Mouse (Mus musculus) heart, embryonic 12.5 days (tissue): Measurements from ENCODE around the gene Fev. TPM values are rescaled to one million over a fixed set of nuclear protein-coding genes. Genes with fewer than 3 reads are reported as not detected.
A peak's percentile ranks its signal among the peaks of the same experiment; 100 is the strongest.

Experiments used
- ATAC-seq: fragments of 200-750 bp; cut with Nextera tagmentation; 2 replicates; pipeline ENCODE4 v1.8.0; 2017; ENCODE audit warnings: moderate TSS enrichment, moderate library complexity; ENCODE audit not compliant: insufficient number of reproducible peaks, low FRiP score
- H3K27ac ChIP-seq: fragments of 300-500 bp; sonication (generic); 2 replicates; pipeline ENCODE4 v1.5.1; 2016; ENCODE audit warnings: mild to moderate bottlenecking, moderate library complexity; ENCODE audit not compliant: poor library complexity, severe bottlenecking
- H3K27me3 ChIP-seq: fragments of 300-500 bp; sonication (generic); replicated peaks from 2 replicates; pipeline ENCODE4 v1.6.1; 2016; ENCODE audit warnings: mild to moderate bottlenecking, moderate library complexity
- H3K36me3 ChIP-seq: fragments of 300-500 bp; sonication (generic); 2 replicates; pipeline ENCODE4 v1.6.1; 2016; ENCODE audit warnings: mild to moderate bottlenecking, moderate library complexity
- H3K4me1 ChIP-seq: fragments of 300-500 bp; sonication (generic); replicated peaks from 2 replicates; pipeline ENCODE4 v1.6.1; 2016; ENCODE audit warnings: mild to moderate bottlenecking
- H3K4me2 ChIP-seq: fragments of 300-500 bp; sonication (generic); 2 replicates; pipeline ENCODE4 v1.6.1; 2016; ENCODE audit warnings: mild to moderate bottlenecking, moderate library complexity
- H3K4me3 ChIP-seq: fragments of 300-500 bp; sonication (generic); 2 replicates; pipeline ENCODE4 v1.5.1; 2016; ENCODE audit warnings: mild to moderate bottlenecking
- H3K9ac ChIP-seq: fragments of 300-500 bp; sonication (generic); 2 replicates; pipeline ENCODE4 v1.6.1; 2016; ENCODE audit warnings: mild to moderate bottlenecking, moderate library complexity
- H3K9me3 ChIP-seq: fragments of 300-500 bp; sonication (generic); replicated peaks from 2 replicates; pipeline ENCODE4 v1.6.1; 2016; ENCODE audit warnings: mild to moderate bottlenecking, moderate library complexity
- WGBS: fragments of 180-500 bp; shearing (Covaris S2); methylation state at CpG from one replicate; pipeline ENCODE4 v1.1.7; 2016; 5-methylcytosine and 5-hydroxymethylcytosine counted together
- microRNA counts: library from miRNA; unstranded; fragments of <30 nt; microRNA quantifications from one replicate; lab custom pipeline; 2017
- microRNA-seq: library from miRNA; unstranded; fragments of <30 nt; microRNA quantifications from one replicate; pipeline ENCODE4, GENCODE M21; 2017
- polyA plus RNA-seq: library from polyadenylated mRNA; unstranded; fragments of >200 nt; fragmentation: Nextera tagmentation; extraction: Ambion mirVana; gene quantifications from 2 replicates; pipeline ENCODE4 v1.2.1, GENCODE M21; 2016

The Fev gene
- polyA plus RNA-seq, 1 experiment from 2014 or later = 4.0 TPM

GRCm38 (mm10) chr1:74854306-74855056, 30.7 kb downstream of the Fev start, which contains the start of gene Cdk5r2:
Cdk5r2 (plus strand) TSS chr1:74854934.
- 2% methylated on average over 33 of the region's 39 CpGs for WGBS
- H3K9ac ChIP-seq = peak within 1 kb of the TSS; percentile 67
- H3K4me1 ChIP-seq = peaks cover 28% of the 10 kb centered on the region
- peak within 1 kb of the TSS; percentile 98 for H3K4me2 ChIP-seq
- peaks cover 100% of the 10 kb centered on the region for H3K27me3 ChIP-seq
- no peaks in the 10 kb centered on the region for H3K36me3 ChIP-seq
- ATAC-seq = peak; percentile 70
- peak within 1 kb of the TSS; percentile 68 for H3K4me3 ChIP-seq
- H3K9me3 ChIP-seq = no peaks in the 10 kb centered on the region
- no peak within 1 kb of the TSS for H3K27ac ChIP-seq

- no peak overlapping the region for H3K4me3 ChIP-seq
- ATAC-seq = no peak
- WGBS = 17% methylated on average over 6 of the region's 6 CpGs
- no peak overlapping the region for H3K27ac ChIP-seq
- H3K9me3 ChIP-seq = no peaks in the 10 kb centered on the region
- H3K4me2 ChIP-seq = no peak overlapping the region
- H3K27me3 ChIP-seq = peaks cover 81% of the 10 kb centered on the region
- no peak overlapping the region for H3K9ac ChIP-seq
- no peaks in the 10 kb centered on the region for H3K36me3 ChIP-seq
- peaks cover 14% of the 10 kb centered on the region for H3K4me1 ChIP-seq
These were observed 34.0 kb downstream of the Fev start for GRCm38 (mm10) chr1:74851001-74851775.

- 17% methylated on average over 6 of the region's 6 CpGs for WGBS
These were observed 35.0 kb downstream of the Fev start for GRCm38 (mm10) chr1:74850251-74850650.

GRCm38 (mm10) chr1:74848946-74849345, 36.3 kb downstream of the Fev start:
- no peak overlapping the region for H3K4me2 ChIP-seq
- no peak for ATAC-seq
- no peaks in the 10 kb centered on the region for H3K4me1 ChIP-seq
- H3K9ac ChIP-seq = no peak overlapping the region
- no peaks in the 10 kb centered on the region for H3K9me3 ChIP-seq
- H3K4me3 ChIP-seq = no peak overlapping the region
- H3K36me3 ChIP-seq = no peaks in the 10 kb centered on the region
- peaks cover 64% of the 10 kb centered on the region for H3K27me3 ChIP-seq
- no peak overlapping the region for H3K27ac ChIP-seq
- 58% methylated on average over 5 of the region's 5 CpGs for WGBS

More at GRCm38 (mm10) chr1:74850251-74850650, 35.0 kb downstream of the Fev start:
- no peaks in the 10 kb centered on the region for H3K36me3 ChIP-seq
- H3K27ac ChIP-seq = no peak overlapping the region
- H3K9me3 ChIP-seq = no peaks in the 10 kb centered on the region
- no peak for ATAC-seq
- no peak overlapping the region for H3K4me3 ChIP-seq
- H3K4me2 ChIP-seq = no peak overlapping the region
- H3K27me3 ChIP-seq = peaks cover 72% of the 10 kb centered on the region
- H3K4me1 ChIP-seq = peaks cover 4% of the 10 kb centered on the region
- H3K9ac ChIP-seq = no peak overlapping the region

- Histone ChIP-seq H3K4me1 (no peaks in the 10 kb centered on the region), H3K9ac (no peak overlapping the region), H3K36me3 (no peaks in the 10 kb centered on the region), H3K4me3 (no peak overlapping the region), H3K4me2 (no peak overlapping the region), H3K9me3 (no peaks in the 10 kb centered on the region), H3K27ac (no peak overlapping the region), H3K27me3 (peaks cover 50% of the 10 kb centered on the region)
- WGBS = 25% methylated on average over 9 of the region's 9 CpGs
- no peak for ATAC-seq
These were observed 38.9 kb downstream of the Fev start for GRCm38 (mm10) chr1:74846341-74846740.

GRCm38 (mm10) chr1:74843090-74843489, 42.1 kb downstream of the Fev start:
- 57% methylated on average over 5 of the region's 5 CpGs for WGBS
- Histone ChIP-seq H3K27me3 (peaks cover 31% of the 10 kb centered on the region), H3K36me3 (no peaks in the 10 kb centered on the region), H3K4me2 (no peak overlapping the region), H3K27ac (no peak overlapping the region), H3K9me3 (no peaks in the 10 kb centered on the region), H3K9ac (no peak overlapping the region), H3K4me1 (no peaks in the 10 kb centered on the region), H3K4me3 (no peak overlapping the region)
- ATAC-seq = no peak

- H3K36me3 ChIP-seq = no peaks in the 10 kb centered on the region
- no peak overlapping the region for H3K27ac ChIP-seq
- no peak overlapping the region for H3K4me3 ChIP-seq
- H3K27me3 ChIP-seq = peaks cover 20% of the 10 kb centered on the region
- no peaks in the 10 kb centered on the region for H3K4me1 ChIP-seq
- H3K9me3 ChIP-seq = no peaks in the 10 kb centered on the region
- ATAC-seq = no peak
- H3K4me2 ChIP-seq = no peak overlapping the region
- WGBS = 70% methylated on average over 3 of the region's 3 CpGs
- no peak overlapping the region for H3K9ac ChIP-seq
These were observed 52.0 kb downstream of the Fev start for GRCm38 (mm10) chr1:74833255-74833654.

MicroRNAs encoded within 50 kb of the gene (microRNA counts, 519-probe panel; counts per million panel counts)
- microRNA mmu-miR-375 (lab: Ali Mortazavi, UCI) = not detected

Small RNA genes within 50 kb of the gene (microRNA-seq; reads per million reads assigned to microRNA genes)
- gene Mir375 = 60.6 reads per million, percentile 46 among the genes with 10 or more reads in this experiment

Other genes starting within 250 kb of the Fev start
- 25.1 and 25.8 TPM in 2 replicates for gene Ttll4, start 223.7 kb downstream of the Fev start, polyA plus RNA-seq
- 13.5 and 13.8 TPM in 2 replicates for gene Cyp27a1, start 171.8 kb downstream of the Fev start, polyA plus RNA-seq
- gene Prkag3, start 136.2 kb downstream of the Fev start, polyA plus RNA-seq = 6.0 and 7.2 TPM in 2 replicates
- 0.41 and 1.3 TPM in 2 replicates for gene Wnt6, start 113.5 kb downstream of the Fev start, polyA plus RNA-seq
- 0.28 TPM in 1 of 2 replicates, not detected in the other for gene Wnt10a, start 93.9 kb downstream of the Fev start, polyA plus RNA-seq
- gene Cdk5r2, start 30.5 kb downstream of the Fev start, polyA plus RNA-seq = not detected in 2 replicates
- not detected in 2 replicates for gene Cryba2, start 7.7 kb upstream of the Fev start, polyA plus RNA-seq
- gene Cfap65, start 50.2 kb upstream of the Fev start, polyA plus RNA-seq = not detected in 2 replicates
- 0.06 and 0.14 TPM in 2 replicates for gene Ihh, start 66.3 kb upstream of the Fev start, polyA plus RNA-seq
- gene Nhej1, start 239.8 kb upstream of the Fev start, polyA plus RNA-seq = 6.0 and 6.9 TPM in 2 replicates
- gene Slc23a3, start 248.5 kb upstream of the Fev start, polyA plus RNA-seq = 0.21 and 0.22 TPM in 2 replicates